11 mouse cellular contexts compared by ENCODE assay signal in genomic region chr13:95547090-95547611, GRCm38 (mm10). TPM values are rescaled to one million over a fixed set of nuclear protein-coding genes. Genes with fewer than 3 reads are reported as not detected.
DNase-seq lines count a peak whose midpoint lies in the region; ATAC-seq and TF ChIP-seq lines count a peak whose summit lies in the region.
"Had no signal": no experiment of that assay in that cellular context is flagged by ENCODE, and none has a peak within 500 bp of the region (broad histone marks: within the 10 kb centered on the region; RNA-seq: fewer than 3 reads in every experiment).

No protein-coding gene starts in this region.

- H3K27me3 ChIP-seq in lung, embryonic 15.5 days: no peaks in the 10 kb centered on the region
- no peaks in the 10 kb centered on the region for H3K27me3 ChIP-seq in embryonic facial prominence, embryonic 15.5 days
- no peaks in the 10 kb centered on the region for H3K27me3 ChIP-seq in hindbrain, postnatal 0 days (ENCODE audit: insufficient read depth, low read length)
- H3K27me3 ChIP-seq in neural tube, embryonic 14.5 days (ENCODE audit: control insufficient read depth, insufficient read depth, low read length): no peaks in the 10 kb centered on the region

- no peak overlapping the region for H3K9ac ChIP-seq in lung, embryonic 15.5 days
- H3K9ac ChIP-seq in embryonic facial prominence, embryonic 15.5 days: no peak overlapping the region
- no peak overlapping the region for H3K9ac ChIP-seq in hindbrain, postnatal 0 days (replicated peaks; ENCODE audit: low read length)
- H3K9ac ChIP-seq in neural tube, embryonic 14.5 days (replicated peaks; ENCODE audit: low read depth, low read length): no peak overlapping the region

- TF ChIP-seq CTCF in hindbrain, postnatal 0 days (IDR thresholded peaks at IDR 0.05; ENCODE audit: low read depth): no peak
- no peak for TF ChIP-seq CTCF in left cerebral cortex, adult 2 months (IDR thresholded peaks at IDR 0.05)

- no peaks in the 10 kb centered on the region for H3K36me3 ChIP-seq in lung, embryonic 15.5 days
- H3K36me3 ChIP-seq in embryonic facial prominence, embryonic 15.5 days: no peaks in the 10 kb centered on the region
- H3K36me3 ChIP-seq in hindbrain, postnatal 0 days (ENCODE audit: insufficient read depth, low read length): no peaks in the 10 kb centered on the region
- no peaks in the 10 kb centered on the region for H3K36me3 ChIP-seq in neural tube, embryonic 14.5 days (ENCODE audit: control insufficient read depth, insufficient read depth, low read length)

- no peak for DNase-seq in lung, postnatal 36 days
- peak; percentile 26 for DNase-seq in hindbrain, postnatal 0 days (ENCODE audit: low spot score)
- no peak for DNase-seq in gastrocnemius, postnatal 14 days
- no peak for DNase-seq in left cerebral cortex, adult 2 months (ENCODE audit: extremely low spot score in 1 of 2, low spot score in 2 of 2)
- no peak for DNase-seq in right cerebral cortex, postnatal 10 days (ENCODE audit: low spot score in 2 of 2)
- DNase-seq: adrenal gland, adult 2 months; right cerebral cortex, postnatal 25 days had no signal

- intact Hi-C loops in gastrocnemius, postnatal 14 days (cut with DNase I; ENCODE audit: low total_unique reads): no loop called here
- intact Hi-C loops in left cerebral cortex, adult 2 months (cut with DNase I): no loop called here

- H3K9me3 ChIP-seq in lung, embryonic 15.5 days: no peaks in the 10 kb centered on the region
- H3K9me3 ChIP-seq in embryonic facial prominence, embryonic 15.5 days (replicated peaks): no peaks in the 10 kb centered on the region
- no peaks in the 10 kb centered on the region for H3K9me3 ChIP-seq in hindbrain, postnatal 0 days (ENCODE audit: low read length)
- H3K9me3 ChIP-seq in neural tube, embryonic 14.5 days (ENCODE audit: control insufficient read depth, low read length): no peaks in the 10 kb centered on the region
- H3K9me3 ChIP-seq: megakaryocyte, embryonic 14.5 days had no signal

- 41% methylated on average over 12 of the region's 12 CpGs for WGBS in lung, embryonic 15.5 days
- 34% methylated on average over 12 of the region's 12 CpGs for WGBS in embryonic facial prominence, embryonic 15.5 days
- WGBS in hindbrain, postnatal 0 days: 27% methylated on average over 12 of the region's 12 CpGs
- 38% methylated on average over 12 of the region's 12 CpGs for whole genome bisulfite sequencing in neural tube, embryonic 14.5 days

- 0 out of 2 replicates have a peak overlapping the region, but pooled peaks have one; percentile 20 for H3K27ac ChIP-seq in lung, embryonic 15.5 days
- 0 out of 2 replicates have a peak overlapping the region, but pooled peaks have one; percentile 77 for H3K27ac ChIP-seq in embryonic facial prominence, embryonic 15.5 days (replicated peaks)
- no peak overlapping the region for H3K27ac ChIP-seq in hindbrain, postnatal 0 days
- no peak overlapping the region for H3K27ac ChIP-seq in neural tube, embryonic 14.5 days (ENCODE audit: low read depth, low read length)
- H3K27ac ChIP-seq in left cerebral cortex, adult 2 months: no peak overlapping the region

- H3K4me3 ChIP-seq in lung, embryonic 15.5 days: no peak overlapping the region
- no peak overlapping the region for H3K4me3 ChIP-seq in embryonic facial prominence, embryonic 15.5 days (replicated peaks)
- H3K4me3 ChIP-seq in hindbrain, postnatal 0 days (ENCODE audit: low read length): no peak overlapping the region
- H3K4me3 ChIP-seq in neural tube, embryonic 14.5 days (ENCODE audit: low read depth, low read length): no peak overlapping the region
- H3K4me3 ChIP-seq in left cerebral cortex, adult 2 months: no peak overlapping the region
- H3K4me3 ChIP-seq: megakaryocyte, embryonic 14.5 days had no signal

- peaks cover 35% of the 10 kb centered on the region for H3K4me1 ChIP-seq in lung, embryonic 15.5 days
- H3K4me1 ChIP-seq in embryonic facial prominence, embryonic 15.5 days: peaks cover 33% of the 10 kb centered on the region
- H3K4me1 ChIP-seq in hindbrain, postnatal 0 days (ENCODE audit: insufficient read depth, low read length): peaks cover 11% of the 10 kb centered on the region; the same call in 1 of the 2 replicates
- H3K4me1 ChIP-seq in neural tube, embryonic 14.5 days (ENCODE audit: control insufficient read depth, insufficient read depth, low read length): 0 out of 2 replicates have a peak, but pooled peaks cover 7% of the 10 kb centered on the region

- ATAC-seq in lung, embryonic 15.5 days (ENCODE audit: borderline replicate concordance, extremely low read depth, low FRiP score, low TSS enrichment): peak; percentile 44; the same call in 1 of the 2 replicates
- ATAC-seq in embryonic facial prominence, embryonic 15.5 days (ENCODE audit: insufficient number of reproducible peaks, low FRiP score, low TSS enrichment, low read depth): no peak; the same call in 1 of the 2 replicates
- ATAC-seq in hindbrain, postnatal 0 days: peak; percentile 60
- peak; percentile 62; the same call in 1 of the 2 replicates for ATAC-seq in neural tube, embryonic 14.5 days (ENCODE audit: low read depth)

- no peak overlapping the region for H3K4me2 ChIP-seq in lung, embryonic 15.5 days
- H3K4me2 ChIP-seq in embryonic facial prominence, embryonic 15.5 days (replicated peaks): no peak overlapping the region; the same call in 1 of the 2 replicates
- H3K4me2 ChIP-seq in hindbrain, postnatal 0 days (ENCODE audit: low read depth, low read length): peak overlapping the region; percentile 5; the same call in 1 of the 2 replicates
- no peak overlapping the region for H3K4me2 ChIP-seq in neural tube, embryonic 14.5 days (ENCODE audit: low read depth, low read length)

RNA-seq across cellular contexts. Expression of gene F2rl1, which starts 22.1 kb away (rescaled TPM):
- 4.3 and 4.5 TPM in 2 replicates for polyA plus RNA-seq in lung, embryonic 15.5 days (2015; fragmentation: Nextera tagmentation; extraction: Ambion mirVana)
- polyA plus RNA-seq in embryonic facial prominence, embryonic 15.5 days (2015; fragmentation: Nextera tagmentation; extraction: Ambion mirVana): 4.5 and 5.1 TPM in 2 replicates
- total RNA-seq in hindbrain, postnatal 0 days (2014; rRNA removed): 0.37 TPM in 1 of 2 replicates, not detected in the other
- 0.10 TPM in 1 of 2 replicates, not detected in the other for polyA plus RNA-seq in hindbrain, postnatal 0 days (2015; fragmentation: Nextera tagmentation; extraction: Ambion mirVana)
- not detected in 2 replicates for polyA plus RNA-seq in neural tube, embryonic 14.5 days (2014; fragmentation: Nextera tagmentation; extraction: Ambion mirVana)
- under 1 TPM; 0.44 to 0.57 TPM for total RNA-seq in gastrocnemius, postnatal 14 days (2021)
- total RNA-seq in left cerebral cortex, adult 2 months (2021): under 1 TPM; 0.21 to 0.32 TPM

Comparison
In these comparisons a context has a peak if more than half of its experiments do, and no peak if none do; other contexts are left out.
1. H3K27ac ChIP-seq: peak in lung, embryonic 15.5 days (single experiment) and embryonic facial prominence, embryonic 15.5 days (single experiment); none in hindbrain, postnatal 0 days (single experiment), neural tube, embryonic 14.5 days (single experiment) and left cerebral cortex, adult 2 months (single experiment).